Mouse (Mus musculus) midbrain, embryonic 16.5 days (tissue): ENCODE measurements at regions not wholly inside any gene's neighbourhood (a gene's known extent, or its start where the extent isn't known, plus 50 kb on each side); places are given as distances from the start of the nearest gene placed in this dataset.

Experiments
- ATAC-seq: fragments of 200-750 bp; cut with Nextera tagmentation; 2 replicates; pipeline ENCODE4 v1.8.0; 2017; ENCODE audit warnings: moderate TSS enrichment
- H3K27ac ChIP-seq: fragments of 300-500 bp; sonication (generic); 2 replicates; pipeline ENCODE4 v1.5.1; 2014; ENCODE audit warnings: mild to moderate bottlenecking, low read length, mixed read lengths
- H3K27me3 ChIP-seq: fragments of 300-500 bp; sonication (generic); 2 replicates; pipeline ENCODE4 v1.6.1; 2014; ENCODE audit warnings: low read depth, low read length, mixed read lengths; ENCODE audit not compliant: control insufficient read depth, insufficient read depth
- H3K36me3 ChIP-seq: fragments of 300-500 bp; sonication (generic); 2 replicates; pipeline ENCODE4 v1.6.1; 2014; ENCODE audit warnings: mild to moderate bottlenecking, low read length, moderate library complexity, mixed read lengths; ENCODE audit not compliant: control insufficient read depth, insufficient read depth
- H3K4me1 ChIP-seq: fragments of 300-500 bp; sonication (generic); 2 replicates; pipeline ENCODE4 v1.6.1; 2014; ENCODE audit warnings: mild to moderate bottlenecking, low read length, mixed read lengths; ENCODE audit not compliant: control insufficient read depth, insufficient read depth
- H3K4me2 ChIP-seq: fragments of 300-500 bp; sonication (generic); 2 replicates; pipeline ENCODE4 v1.6.1; 2014; ENCODE audit warnings: mild to moderate bottlenecking, low read length, mixed read lengths
- H3K4me3 ChIP-seq: fragments of 300-500 bp; sonication (generic); 2 replicates; pipeline ENCODE4 v1.5.1; 2014; ENCODE audit warnings: low read depth, mild to moderate bottlenecking, low read length, moderate library complexity, mixed read lengths
- H3K9ac ChIP-seq: fragments of 300-500 bp; sonication (generic); 2 replicates; pipeline ENCODE4 v1.6.1; 2014; ENCODE audit warnings: low read depth, low read length, mixed read lengths
- H3K9me3 ChIP-seq: fragments of 300-500 bp; sonication (generic); replicated peaks from 2 replicates; pipeline ENCODE4 v1.6.1; 2014; ENCODE audit warnings: mild to moderate bottlenecking, low read length, mixed read lengths; ENCODE audit not compliant: control insufficient read depth, poor library complexity, severe bottlenecking
- WGBS: fragments of 180-500 bp; shearing (Covaris S2); extraction: QIAGEN DNeasy Blood & Tissue Kit; methylation state at CpG from one replicate; pipeline ENCODE4 v1.1.7; 2014; 5-methylcytosine and 5-hydroxymethylcytosine counted together

GRCm38 (mm10) chr12:118647270-118648042 is 198.7 kb upstream of the Sp8 start:
- no peak overlapping the region for H3K4me3 ChIP-seq
- 19% methylated on average over 12 of the region's 12 CpGs for WGBS
- H3K4me1 ChIP-seq: peaks cover 6% of the 10 kb centered on the region
- peak; percentile 54; the same call in 1 of the 2 replicates for ATAC-seq
- H3K4me2 ChIP-seq: no peak overlapping the region
- H3K27me3 ChIP-seq: peaks cover 34% of the 10 kb centered on the region
- no peak overlapping the region for H3K9ac ChIP-seq
- no peaks in the 10 kb centered on the region for H3K9me3 ChIP-seq
- H3K36me3 ChIP-seq: no peaks in the 10 kb centered on the region
- H3K27ac ChIP-seq: no peak overlapping the region

- Histone ChIP-seq H3K9me3 (no peaks in the 10 kb centered on the region), H3K9ac (no peak overlapping the region), H3K27me3 (peaks cover 22% of the 10 kb centered on the region), H3K4me3 (no peak overlapping the region), H3K4me1 (peaks cover 2% of the 10 kb centered on the region; the same call in 1 of the 2 replicates), H3K36me3 (no peaks in the 10 kb centered on the region), H3K4me2 (no peak overlapping the region), H3K27ac (no peak overlapping the region)
- WGBS: 78% methylated on average over 3 of the region's 3 CpGs
- ATAC-seq: no peak
Observed at GRCm38 (mm10) chr12:118640925-118641324, 205.2 kb upstream of the Sp8 start.

GRCm38 (mm10) chr12:118637214-118637613 is 208.9 kb upstream of the Sp8 start:
- Histone ChIP-seq H3K4me1 (peaks cover 2% of the 10 kb centered on the region; the same call in 1 of the 2 replicates), H3K27me3 (peaks cover 11% of the 10 kb centered on the region), H3K9me3 (no peaks in the 10 kb centered on the region), H3K27ac (no peak overlapping the region), H3K4me3 (no peak overlapping the region), H3K9ac (no peak overlapping the region), H3K36me3 (no peaks in the 10 kb centered on the region), H3K4me2 (no peak overlapping the region)
- ATAC-seq: peak; percentile 67
- 20% methylated on average over 4 of the region's 4 CpGs for WGBS

GRCm38 (mm10) chr12:118635456-118635855 is 210.7 kb upstream of the Sp8 start:
- Histone ChIP-seq H3K4me3 (no peak overlapping the region), H3K9ac (no peak overlapping the region), H3K27me3 (peaks cover 5% of the 10 kb centered on the region), H3K27ac (no peak overlapping the region), H3K4me1 (peaks cover 2% of the 10 kb centered on the region; the same call in 1 of the 2 replicates), H3K36me3 (no peaks in the 10 kb centered on the region), H3K9me3 (no peaks in the 10 kb centered on the region), H3K4me2 (no peak overlapping the region)
- 7% methylated on average over 1 of the region's 1 CpGs for WGBS
- ATAC-seq: no peak

GRCm38 (mm10) chr12:118630373-118630772 is 215.8 kb upstream of the Sp8 start:
- no peaks in the 10 kb centered on the region for H3K36me3 ChIP-seq
- no peaks in the 10 kb centered on the region for H3K9me3 ChIP-seq
- no peak overlapping the region for H3K27ac ChIP-seq
- H3K4me3 ChIP-seq: no peak overlapping the region
- no peak overlapping the region for H3K4me2 ChIP-seq
- no peak overlapping the region for H3K9ac ChIP-seq
- H3K4me1 ChIP-seq: no peaks in the 10 kb centered on the region
- 74% methylated on average over 1 of the region's 1 CpGs for WGBS
- H3K27me3 ChIP-seq: no peaks in the 10 kb centered on the region
- no peak for ATAC-seq

GRCm38 (mm10) chr12:118621697-118622485 is 224.2 kb upstream of the Sp8 start:
- no peak overlapping the region for H3K9ac ChIP-seq
- WGBS: 40% methylated on average over 1 of the region's 1 CpGs
- H3K27ac ChIP-seq: no peak overlapping the region
- no peak overlapping the region for H3K4me3 ChIP-seq
- no peak overlapping the region for H3K4me2 ChIP-seq
- H3K4me1 ChIP-seq: no peaks in the 10 kb centered on the region
- ATAC-seq: no peak
- no peaks in the 10 kb centered on the region for H3K27me3 ChIP-seq
- no peaks in the 10 kb centered on the region for H3K9me3 ChIP-seq
- H3K36me3 ChIP-seq: no peaks in the 10 kb centered on the region

- Histone ChIP-seq H3K4me2 (no peak overlapping the region), H3K27me3 (no peaks in the 10 kb centered on the region), H3K36me3 (no peaks in the 10 kb centered on the region), H3K9ac (no peak overlapping the region), H3K9me3 (no peaks in the 10 kb centered on the region), H3K4me1 (no peaks in the 10 kb centered on the region), H3K4me3 (no peak overlapping the region), H3K27ac (no peak overlapping the region)
- no peak for ATAC-seq
- 26% methylated on average over 5 of the region's 5 CpGs for WGBS
Observed at GRCm38 (mm10) chr12:118620847-118621636, 225.1 kb upstream of the Sp8 start.

GRCm38 (mm10) chr12:118597015-118597414 is 249.1 kb upstream of the Sp8 start:
- H3K27ac ChIP-seq: no peak overlapping the region
- no peak overlapping the region for H3K4me3 ChIP-seq

More at GRCm38 (mm10) chr12:118597015-118597414, 249.1 kb upstream of the Sp8 start:
- no peak for ATAC-seq
- 88% methylated on average over 4 of the region's 4 CpGs for WGBS
- H3K9me3 ChIP-seq: no peaks in the 10 kb centered on the region; the same call in 1 of the 2 replicates
- no peak overlapping the region for H3K4me2 ChIP-seq
- H3K9ac ChIP-seq: no peak overlapping the region
- no peaks in the 10 kb centered on the region for H3K36me3 ChIP-seq
- H3K27me3 ChIP-seq: no peaks in the 10 kb centered on the region; the same call in 1 of the 2 replicates
- H3K4me1 ChIP-seq: peaks cover 5% of the 10 kb centered on the region
